In genomic region chr12:99874609-99875008, GRCm38 (mm10) we compare ENCODE assay signal across 19 mouse cellular contexts. TPM values are rescaled to one million over a fixed set of nuclear protein-coding genes. Genes with fewer than 3 reads are reported as not detected.
DNase-seq lines count a peak whose midpoint lies in the region; ATAC-seq lines count a peak whose summit lies in the region.
"Had no signal": no experiment of that assay in that cellular context is flagged by ENCODE, and none has a peak within 500 bp of the region (broad histone marks: within the 10 kb centered on the region; RNA-seq: fewer than 3 reads in every experiment).

No protein-coding gene starts in this region.

- H3K27ac ChIP-seq in forebrain, embryonic 10.5 days: 0 out of 2 replicates have a peak overlapping the region, but pooled peaks have one; percentile 15
- no peak overlapping the region for H3K27ac ChIP-seq in forebrain, embryonic 15.5 days (replicated peaks)
- no peak overlapping the region for H3K27ac ChIP-seq in forebrain, embryonic 11.5 days (ENCODE audit: low read depth, low read length)
- no peak overlapping the region for H3K27ac ChIP-seq in hindbrain, embryonic 11.5 days (ENCODE audit: low read depth, low read length)
- H3K27ac ChIP-seq: embryonic facial prominence, embryonic 12.5 days; limb, embryonic 15.5 days; stomach, embryonic 15.5 days had no signal

- no peaks in the 10 kb centered on the region for H3K27me3 ChIP-seq in forebrain, embryonic 10.5 days (ENCODE audit: poor library complexity, severe bottlenecking)
- no peaks in the 10 kb centered on the region for H3K27me3 ChIP-seq in forebrain, embryonic 15.5 days
- no peaks in the 10 kb centered on the region for H3K27me3 ChIP-seq in forebrain, embryonic 11.5 days (ENCODE audit: control insufficient read depth, insufficient read depth, low read length)
- H3K27me3 ChIP-seq in hindbrain, embryonic 11.5 days (ENCODE audit: control insufficient read depth, insufficient read depth, low read length): no peaks in the 10 kb centered on the region
- H3K27me3 ChIP-seq: embryonic facial prominence, embryonic 12.5 days; heart, embryonic 12.5 days; limb, embryonic 15.5 days; stomach, embryonic 15.5 days had no signal

- H3K4me2 ChIP-seq in forebrain, embryonic 15.5 days (replicated peaks): no peak overlapping the region
- no peak overlapping the region for H3K4me2 ChIP-seq in forebrain, embryonic 11.5 days (ENCODE audit: low read depth, low read length, severe bottlenecking)
- H3K4me2 ChIP-seq in hindbrain, embryonic 11.5 days (replicated peaks; ENCODE audit: low read depth, low read length): no peak overlapping the region
- H3K4me2 ChIP-seq: embryonic facial prominence, embryonic 12.5 days; heart, embryonic 12.5 days; limb, embryonic 15.5 days; stomach, embryonic 15.5 days had no signal

- H3K4me3 ChIP-seq in forebrain, embryonic 10.5 days: no peak overlapping the region
- no peak overlapping the region for H3K4me3 ChIP-seq in forebrain, embryonic 15.5 days
- H3K4me3 ChIP-seq in forebrain, embryonic 11.5 days (ENCODE audit: low read depth, low read length): no peak overlapping the region
- no peak overlapping the region for H3K4me3 ChIP-seq in hindbrain, embryonic 11.5 days (ENCODE audit: low read depth, low read length)
- H3K4me3 ChIP-seq: embryonic facial prominence, embryonic 12.5 days; heart, embryonic 12.5 days; limb, embryonic 15.5 days; stomach, embryonic 15.5 days had no signal

- ATAC-seq in forebrain, embryonic 15.5 days (replicated peaks): no peak
- ATAC-seq in CD4-positive, CD25-positive, alpha-beta regulatory T cell, adult 4 months: peak; percentile 32
- peak; percentile 87 to 89 for ATAC-seq in hematopoietic stem cell, adult 5-6 weeks (replicated peaks in 1 of 2; ENCODE audit: insufficient read depth in 1 of 2, low FRiP score in 2 of 2, low TSS enrichment in 1 of 2, low read depth in 1 of 2, poor library complexity in 2 of 2, severe bottlenecking in 2 of 2)
- ATAC-seq in neutrophil, adult 5-6 weeks (ENCODE audit: extremely low read depth, insufficient number of reproducible peaks, low FRiP score, poor library complexity, severe bottlenecking): peak; percentile 73; the same call in 1 of the 2 replicates
- ATAC-seq in forebrain, embryonic 11.5 days (replicated peaks; ENCODE audit: low FRiP score): no peak
- no peak; the same call in 1 of the 2 replicates for ATAC-seq in megakaryocyte-erythroid progenitor cell, adult 5-6 weeks (replicated peaks; ENCODE audit: low FRiP score, low TSS enrichment, poor library complexity, severe bottlenecking)
- no peak for ATAC-seq in hindbrain, embryonic 11.5 days (ENCODE audit: low FRiP score)
- ATAC-seq: inflammation-experienced regulatory T-cells, adult 6 months; midbrain, embryonic 16.5 days had no signal

- no peak for DNase-seq in forebrain, embryonic 10.5 days (ENCODE audit: extremely low spot score, low spot score)
- no peak for DNase-seq in forebrain, embryonic 11.5 days (ENCODE audit: low spot score)
- DNase-seq in hindbrain, embryonic 11.5 days (ENCODE audit: low spot score): no peak
- DNase-seq: adrenal gland, adult 8-10 months; cerebellum, adult 11-12 months; gastrocnemius, postnatal 14 days; lung, postnatal 4 days; thymus, adult 2 months had no signal

- H3K4me1 ChIP-seq in forebrain, embryonic 10.5 days: peaks cover 17% of the 10 kb centered on the region
- H3K4me1 ChIP-seq in forebrain, embryonic 15.5 days: no peaks in the 10 kb centered on the region; the same call in 1 of the 2 replicates
- H3K4me1 ChIP-seq in forebrain, embryonic 11.5 days (replicated peaks; ENCODE audit: control insufficient read depth, insufficient read depth, low read length): 0 out of 2 replicates have a peak, but pooled peaks cover 2% of the 10 kb centered on the region
- H3K4me1 ChIP-seq in hindbrain, embryonic 11.5 days (replicated peaks; ENCODE audit: control insufficient read depth, insufficient read depth, low read length): no peaks in the 10 kb centered on the region
- H3K4me1 ChIP-seq: embryonic facial prominence, embryonic 12.5 days; heart, embryonic 12.5 days; limb, embryonic 15.5 days; stomach, embryonic 15.5 days had no signal

- 87% methylated on average over 6 of the region's 6 CpGs for WGBS in forebrain, embryonic 10.5 days
- WGBS in forebrain, embryonic 15.5 days: 83% methylated on average over 6 of the region's 6 CpGs
- WGBS in forebrain, embryonic 11.5 days: 87% methylated on average over 6 of the region's 6 CpGs
- WGBS in hindbrain, embryonic 11.5 days: 82% methylated on average over 6 of the region's 6 CpGs

- no peak overlapping the region for H3K9ac ChIP-seq in forebrain, embryonic 15.5 days (replicated peaks)
- no peak overlapping the region for H3K9ac ChIP-seq in forebrain, embryonic 11.5 days (ENCODE audit: low read length)
- no peak overlapping the region for H3K9ac ChIP-seq in hindbrain, embryonic 11.5 days (ENCODE audit: low read depth, low read length)
- H3K9ac ChIP-seq: embryonic facial prominence, embryonic 12.5 days; heart, embryonic 12.5 days; limb, embryonic 15.5 days; stomach, embryonic 15.5 days had no signal

- peaks cover 13% of the 10 kb centered on the region for H3K36me3 ChIP-seq in forebrain, embryonic 10.5 days (replicated peaks)
- H3K36me3 ChIP-seq in forebrain, embryonic 15.5 days: no peaks in the 10 kb centered on the region
- no peaks in the 10 kb centered on the region for H3K36me3 ChIP-seq in forebrain, embryonic 11.5 days (ENCODE audit: control insufficient read depth, insufficient read depth, low read length)
- no peaks in the 10 kb centered on the region for H3K36me3 ChIP-seq in hindbrain, embryonic 11.5 days (ENCODE audit: control insufficient read depth, insufficient read depth, low read length)
- H3K36me3 ChIP-seq: embryonic facial prominence, embryonic 12.5 days; heart, embryonic 12.5 days; limb, embryonic 15.5 days; stomach, embryonic 15.5 days had no signal

- no peaks in the 10 kb centered on the region for H3K9me3 ChIP-seq in forebrain, embryonic 10.5 days
- H3K9me3 ChIP-seq in forebrain, embryonic 15.5 days: no peaks in the 10 kb centered on the region
- no peaks in the 10 kb centered on the region; the same call in 1 of the 2 replicates for H3K9me3 ChIP-seq in forebrain, embryonic 11.5 days (ENCODE audit: control insufficient read depth, low read length)
- H3K9me3 ChIP-seq in hindbrain, embryonic 11.5 days (ENCODE audit: control insufficient read depth, low read length): no peaks in the 10 kb centered on the region
- H3K9me3 ChIP-seq: embryonic facial prominence, embryonic 12.5 days; heart, embryonic 12.5 days; limb, embryonic 15.5 days; stomach, embryonic 15.5 days had no signal

RNA-seq across cellular contexts. Expression of gene Efcab11, which starts 9.6 kb away (rescaled TPM):
- polyA plus RNA-seq in forebrain, embryonic 10.5 days (2016; fragmentation: Nextera tagmentation; extraction: Ambion mirVana): 24.9 and 25.0 TPM in 2 replicates
- 9.8 and 9.9 TPM in 2 replicates for polyA plus RNA-seq in forebrain, embryonic 15.5 days (2015; fragmentation: Nextera tagmentation; extraction: Ambion mirVana)
- polyA plus RNA-seq in CD4-positive, CD25-positive, alpha-beta regulatory T cell, adult 4 months (2017; shearing (Covaris generic)): 1 to 10 TPM; 1.0 to 1.5 TPM
- total RNA-seq in hematopoietic stem cell, adult 5-6 weeks (2017): 4.8 and 5.8 TPM in 2 replicates
- 0.37 and 2.4 TPM in 2 replicates for total RNA-seq in neutrophil, adult 5-6 weeks (2017)
- polyA plus RNA-seq in forebrain, embryonic 11.5 days (2014; fragmentation: Nextera tagmentation; extraction: Ambion mirVana): 25.9 and 26.6 TPM in 2 replicates
- 1.2 and 3.5 TPM in 2 replicates for total RNA-seq in megakaryocyte-erythroid progenitor cell, adult 5-6 weeks (2014; fragmentation: Nextera tagmentation)
- 3.9 and 14.2 TPM in 2 replicates for total RNA-seq in megakaryocyte-erythroid progenitor cell, adult 5-6 weeks (2017)
- polyA plus RNA-seq in hindbrain, embryonic 11.5 days (2014; fragmentation: Nextera tagmentation; extraction: Ambion mirVana): 22.9 and 25.6 TPM in 2 replicates

RNA-seq across cellular contexts. Expression of gene Tdp1, which starts 9.7 kb away (rescaled TPM):
- polyA plus RNA-seq in forebrain, embryonic 10.5 days (2016; fragmentation: Nextera tagmentation; extraction: Ambion mirVana): 90.5 and 95.6 TPM in 2 replicates
- polyA plus RNA-seq in forebrain, embryonic 15.5 days (2015; fragmentation: Nextera tagmentation; extraction: Ambion mirVana): 70.1 and 72.0 TPM in 2 replicates
- polyA plus RNA-seq in CD4-positive, CD25-positive, alpha-beta regulatory T cell, adult 4 months (2017; shearing (Covaris generic)): 10 to 100 TPM; 25.4 to 34.4 TPM
- 9.1 and 21.0 TPM in 2 replicates for total RNA-seq in hematopoietic stem cell, adult 5-6 weeks (2017)
- total RNA-seq in neutrophil, adult 5-6 weeks (2017): 9.3 and 19.2 TPM in 2 replicates
- polyA plus RNA-seq in forebrain, embryonic 11.5 days (2014; fragmentation: Nextera tagmentation; extraction: Ambion mirVana): 95.1 and 96.5 TPM in 2 replicates
- 52.8 and 60.8 TPM in 2 replicates for total RNA-seq in megakaryocyte-erythroid progenitor cell, adult 5-6 weeks (2014; fragmentation: Nextera tagmentation)
- 15.5 and 22.1 TPM in 2 replicates for total RNA-seq in megakaryocyte-erythroid progenitor cell, adult 5-6 weeks (2017)
- 75.1 and 81.5 TPM in 2 replicates for polyA plus RNA-seq in hindbrain, embryonic 11.5 days (2014; fragmentation: Nextera tagmentation; extraction: Ambion mirVana)

Comparison
In these comparisons a context has a peak if more than half of its experiments do, and no peak if none do; other contexts are left out.
1. ATAC-seq: peak in CD4-positive, CD25-positive, alpha-beta regulatory T cell, adult 4 months (single experiment), hematopoietic stem cell, adult 5-6 weeks (2 of 2) and neutrophil, adult 5-6 weeks (single experiment); none in forebrain, embryonic 15.5 days (single experiment), forebrain, embryonic 11.5 days (single experiment), megakaryocyte-erythroid progenitor cell, adult 5-6 weeks (single experiment) and hindbrain, embryonic 11.5 days (single experiment).